Mouse (Mus musculus) small intestine, adult 2 months (tissue): ENCODE results near the gene Osgin1. TPM values are rescaled to one million over a fixed set of nuclear protein-coding genes. Genes with fewer than 3 reads are reported as not detected.

Source experiments
- H3K27ac ChIP-seq: fragments of 200-500 bp; 2 replicates; pipeline ENCODE4 v1.5.1; 2012; ENCODE audit warnings: low read depth, low read length, control low read depth, inconsistent platforms; ENCODE audit not compliant: insufficient read depth
- H3K27me3 ChIP-seq: fragments of 200-500 bp; 2 replicates; pipeline ENCODE4 v1.6.1; 2012; ENCODE audit warnings: mild to moderate bottlenecking, moderate library complexity, low read length, inconsistent platforms; ENCODE audit not compliant: control insufficient read depth, insufficient read depth
- H3K36me3 ChIP-seq: fragments of 200-500 bp; 2 replicates; pipeline ENCODE4 v1.6.1; 2012; ENCODE audit warnings: mild to moderate bottlenecking, low read length, control low read depth, inconsistent platforms; ENCODE audit not compliant: control insufficient read depth, insufficient read depth
- H3K4me1 ChIP-seq: fragments of 200-500 bp; 2 replicates; pipeline ENCODE4 v1.6.1; 2012; ENCODE audit warnings: low read length, inconsistent platforms, mixed read lengths; ENCODE audit not compliant: control insufficient read depth, insufficient read depth, insufficient read length
- H3K4me3 ChIP-seq: fragments of 200-500 bp; 2 replicates; pipeline ENCODE4 v1.5.1; 2012; ENCODE audit warnings: low read depth, mild to moderate bottlenecking, control low read depth, inconsistent platforms, low read length, moderate library complexity
- CTCF ChIP-seq: fragments of 200-500 bp; IDR thresholded peaks from 2 replicates; pipeline ENCODE4 v1.5.1; 2012; ENCODE audit warnings: low read depth, mild to moderate bottlenecking, control low read depth, inconsistent platforms, low read length, moderate library complexity, mixed read lengths; ENCODE audit not compliant: insufficient replicate concordance, insufficient read length; ENCODE audit errors: extremely low read depth
- POLR2A ChIP-seq: fragments of 200-500 bp; IDR thresholded peaks from 2 replicates; pipeline ENCODE4 v1.6.1; 2012; ENCODE audit warnings: low read depth, mild to moderate bottlenecking, control low read depth, inconsistent platforms, low read length, moderate library complexity
- WGBS: fragments of 180-500 bp; shearing (Covaris S2); methylation state at CpG from one replicate; pipeline ENCODE4 v1.1.7; 2018; 5-methylcytosine and 5-hydroxymethylcytosine counted together
- polyA plus RNA-seq: library from polyadenylated mRNA; depleted of rRNA; stranded (reverse); fragments of >200 nt; gene quantifications from 2 replicates; pipeline ENCODE4 v1.2.3, GENCODE M21; 2012

Gene Osgin1
- polyA plus RNA-seq, 1 experiment = 306 TPM

- Histone ChIP-seq H3K4me1 (peaks cover 54% of the 10 kb centered on the region), H3K4me3 (peak overlapping the region; percentile 83), H3K36me3 (peaks cover 5% of the 10 kb centered on the region), H3K27ac (peak overlapping the region; percentile 60), H3K27me3 (no peaks in the 10 kb centered on the region)
- TF ChIP-seq CTCF (no peak), POLR2A (no peak)
- WGBS = 82% methylated on average over 10 of the region's 10 CpGs
Measured at GRCm38 (mm10) chr8:119436331-119436730, 2.4 kb downstream of the Osgin1 start.

GRCm38 (mm10) chr8:119436933-119437332 is 3.0 kb downstream of the Osgin1 start:
- peak; percentile 99 for TF ChIP-seq POLR2A
- no peak; the same call in 1 of the 2 replicates for TF ChIP-seq CTCF
- Histone ChIP-seq H3K4me1 (peaks cover 58% of the 10 kb centered on the region), H3K4me3 (peak overlapping the region; percentile 83), H3K27me3 (no peaks in the 10 kb centered on the region), H3K36me3 (peaks cover 11% of the 10 kb centered on the region), H3K27ac (peak overlapping the region; percentile 85)
- 5% methylated on average over 9 of the region's 9 CpGs for WGBS

- H3K4me3 ChIP-seq = peak overlapping the region; percentile 83
- no peaks in the 10 kb centered on the region for H3K27me3 ChIP-seq
- H3K36me3 ChIP-seq = peaks cover 17% of the 10 kb centered on the region
- TF ChIP-seq POLR2A (no peak), CTCF (no peak)
- peak overlapping the region; percentile 85 for H3K27ac ChIP-seq
- H3K4me1 ChIP-seq = peaks cover 56% of the 10 kb centered on the region
- 35% methylated on average over 11 of the region's 11 CpGs for WGBS
Measured at GRCm38 (mm10) chr8:119437506-119437905, 3.6 kb downstream of the Osgin1 start.

- Histone ChIP-seq H3K4me1 (peaks cover 52% of the 10 kb centered on the region), H3K4me3 (peak overlapping the region; percentile 57)
- 48% methylated on average over 6 of the region's 6 CpGs for WGBS
Measured at GRCm38 (mm10) chr8:119438876-119439275, 5.0 kb downstream of the Osgin1 start.

GRCm38 (mm10) chr8:119439424-119439823 is 5.5 kb downstream of the Osgin1 start:
- H3K36me3 ChIP-seq = peaks cover 35% of the 10 kb centered on the region
- H3K27ac ChIP-seq = peak overlapping the region; percentile 95
- 98% methylated on average over 2 of the region's 2 CpGs for WGBS
- H3K4me3 ChIP-seq = peak overlapping the region; percentile 57
- peaks cover 47% of the 10 kb centered on the region for H3K4me1 ChIP-seq
- no peak for TF ChIP-seq POLR2A
- no peak for TF ChIP-seq CTCF
- no peaks in the 10 kb centered on the region for H3K27me3 ChIP-seq

More at GRCm38 (mm10) chr8:119438876-119439275, 5.0 kb downstream of the Osgin1 start:
- Histone ChIP-seq H3K27me3 (no peaks in the 10 kb centered on the region), H3K36me3 (peaks cover 30% of the 10 kb centered on the region), H3K27ac (peak overlapping the region; percentile 95)
- TF ChIP-seq POLR2A (no peak), CTCF (no peak)

GRCm38 (mm10) chr8:119439893-119440249 is 5.9 kb downstream of the Osgin1 start:
- no peaks in the 10 kb centered on the region for H3K27me3 ChIP-seq
- H3K36me3 ChIP-seq = peaks cover 39% of the 10 kb centered on the region
- H3K4me1 ChIP-seq = peaks cover 43% of the 10 kb centered on the region
- TF ChIP-seq POLR2A (no peak), CTCF (no peak)
- 73% methylated on average over 7 of the region's 7 CpGs for WGBS
- peak overlapping the region; percentile 95 for H3K27ac ChIP-seq
- H3K4me3 ChIP-seq = peak overlapping the region; percentile 57

GRCm38 (mm10) chr8:119440250-119440951 is 6.5 kb downstream of the Osgin1 start:
- peaks cover 39% of the 10 kb centered on the region for H3K4me1 ChIP-seq
- peak overlapping the region; percentile 57 for H3K4me3 ChIP-seq
- TF ChIP-seq CTCF (peak; percentile 69; the same call in 1 of the 2 replicates), POLR2A (no peak)
- peaks cover 44% of the 10 kb centered on the region for H3K36me3 ChIP-seq
- peak overlapping the region; percentile 95 for H3K27ac ChIP-seq
- no peaks in the 10 kb centered on the region for H3K27me3 ChIP-seq
- 16% methylated on average over 16 of the region's 16 CpGs for WGBS
